Mouse (Mus musculus): ENCODE data around the gene Krtap24-1.

Krtap24-1 gene

GRCm38 (mm10) chr16:88563045-88563913, 48.8 kb downstream of the Krtap24-1 start, which contains the start of gene Cldn8:
TSS of gene Cldn8 (minus strand) at chr16:88563183.
- no peak for DNase-seq (ENCODE audit: low spot score in 2 of 2)

- no peak for DNase-seq (ENCODE audit: low spot score in 2 of 2)
These were observed 50.4 kb downstream of the Krtap24-1 start for GRCm38 (mm10) chr16:88561617-88562164.
